8 mouse cellular contexts compared by ENCODE assay signal in genomic region chr4:102759095-102759890, GRCm38 (mm10). TPM values are rescaled to one million over a fixed set of nuclear protein-coding genes. Genes with fewer than 3 reads are reported as not detected.
DNase-seq lines count a peak whose midpoint lies in the region; ATAC-seq lines count a peak whose summit lies in the region.

No protein-coding gene starts in this region.

- peaks cover 23% of the 10 kb centered on the region for H3K4me1 ChIP-seq in hindbrain, embryonic 14.5 days (replicated peaks; ENCODE audit: control insufficient read depth, insufficient read depth, low read length)

- peak; percentile 42 for DNase-seq in WW6 (ENCODE audit: low read depth, low spot score)
- peak; percentile 83 for DNase-seq in cerebellum, adult 9-11 months
- DNase-seq in frontal cortex, adult 2 months (ENCODE audit: extremely low spot score in 1 of 2, low spot score in 1 of 2) = peak; percentile 60 to 79
- DNase-seq in hindbrain, embryonic 14.5 days (ENCODE audit: low spot score) = peak; percentile 81
- DNase-seq in left cerebral cortex, adult 18-20 months (ENCODE audit: low spot score in 2 of 2) = peak; percentile 43 to 69
- DNase-seq in lung, postnatal 14 days = peak; percentile 34
- peak; percentile 72 to 77 for DNase-seq in right cerebral cortex, postnatal 10 days (ENCODE audit: low spot score in 2 of 2)

- H3K4me2 ChIP-seq in hindbrain, embryonic 14.5 days (replicated peaks) = peak overlapping the region; percentile 75

- H3K4me3 ChIP-seq in hindbrain, embryonic 14.5 days (replicated peaks; ENCODE audit: low read length) = peak overlapping the region; percentile 39

- peak; percentile 70 for ATAC-seq in hindbrain, embryonic 14.5 days (ENCODE audit: low FRiP score)
- no peak for ATAC-seq in erythroid progenitor cell, adult 5-6 weeks (replicated peaks; ENCODE audit: low FRiP score, poor library complexity, severe bottlenecking)

- H3K36me3 ChIP-seq in hindbrain, embryonic 14.5 days (replicated peaks; ENCODE audit: control insufficient read depth, insufficient read depth) = no peaks in the 10 kb centered on the region

- peak overlapping the region; percentile 99 for H3K27ac ChIP-seq in hindbrain, embryonic 14.5 days

- WGBS in hindbrain, embryonic 14.5 days = under 1% methylated on average over 41 of the region's 41 CpGs

- no peaks in the 10 kb centered on the region for H3K27me3 ChIP-seq in hindbrain, embryonic 14.5 days (ENCODE audit: control insufficient read depth, insufficient read depth, low read length)

- H3K9me3 ChIP-seq in hindbrain, embryonic 14.5 days (ENCODE audit: control insufficient read depth, low read length) = no peaks in the 10 kb centered on the region

- H3K9ac ChIP-seq in hindbrain, embryonic 14.5 days = peak overlapping the region; percentile 84

RNA-seq across cellular contexts. Expression of gene Sgip1, which starts 18.2 kb away (rescaled TPM):
- 83.9 and 90.7 TPM in 2 replicates for polyA plus RNA-seq in frontal cortex, adult 2 months (2012; rRNA removed)
- polyA plus RNA-seq in hindbrain, embryonic 14.5 days (2014; fragmentation: Nextera tagmentation; extraction: Ambion mirVana) = 64.6 and 68.3 TPM in 2 replicates
- total RNA-seq in left cerebral cortex, adult 18-20 months (2021) = 100 to 1,000 TPM; 264 to 268 TPM
- 8.4 TPM in 1 of 2 replicates, not detected in the other for total RNA-seq in erythroid progenitor cell, adult 5-6 weeks (2015; ENCODE audit: low replicate concordance)
- 0.45 TPM in 1 of 2 replicates, not detected in the other for total RNA-seq in erythroid progenitor cell, adult 5-6 weeks (2017; ENCODE audit: low replicate concordance)

Comparison
In these comparisons a context has a peak if more than half of its experiments do, and no peak if none do; other contexts are left out.
1. RNA of gene Sgip1, which starts 18.2 kb away (total RNA-seq): 264 to 268 TPM in left cerebral cortex, adult 18-20 months; 0.45 to 8.4 TPM in erythroid progenitor cell, adult 5-6 weeks; every median in the first group is over 10 times any median in the second.
2. Peak in every context shown above with its lines, with median percentiles within 50 percentile points of each other: DNase-seq.